Mouse (Mus musculus): ENCODE results near the gene Cyth3. TPM values are rescaled to one million over a fixed set of nuclear protein-coding genes. Genes with fewer than 3 reads are reported as not detected.
A peak's percentile ranks its signal among the peaks of the same experiment; 100 is the strongest.

Gene Cyth3
- polyA plus RNA-seq, 1 experiment from 2014 or later, result 31.5 TPM

GRCm38 (mm10) chr5:143749630-143750208, 127.5 kb downstream of the Cyth3 start:
- WGBS, result 64% methylated on average over 2 of the region's 2 CpGs
- no peak overlapping the region for H3K4me2 ChIP-seq (replicated peaks)
- peaks cover 6% of the 10 kb centered on the region; the same call in 1 of the 2 replicates for H3K27me3 ChIP-seq
- H3K9me3 ChIP-seq, result no peaks in the 10 kb centered on the region
- H3K4me3 ChIP-seq (replicated peaks), result no peak overlapping the region
- H3K9ac ChIP-seq (replicated peaks), result no peak overlapping the region
- no peak for ATAC-seq
- H3K36me3 ChIP-seq, result no peaks in the 10 kb centered on the region
- no peaks in the 10 kb centered on the region for H3K4me1 ChIP-seq (replicated peaks)
- no peak overlapping the region for H3K27ac ChIP-seq

GRCm38 (mm10) chr5:143755529-143756141, 133.4 kb downstream of the Cyth3 start:
- H3K4me3 ChIP-seq (replicated peaks), result no peak overlapping the region
- no peaks in the 10 kb centered on the region for H3K9me3 ChIP-seq
- no peaks in the 10 kb centered on the region for H3K36me3 ChIP-seq
- WGBS, result 94% methylated on average over 9 of the region's 9 CpGs
- no peak overlapping the region for H3K4me2 ChIP-seq (replicated peaks)
- no peak overlapping the region for H3K27ac ChIP-seq
- H3K9ac ChIP-seq (replicated peaks), result no peak overlapping the region
- H3K4me1 ChIP-seq (replicated peaks), result peaks cover 13% of the 10 kb centered on the region
- peaks cover 18% of the 10 kb centered on the region for H3K27me3 ChIP-seq
- no peak for ATAC-seq

GRCm38 (mm10) chr5:143757755-143758443, 135.7 kb downstream of the Cyth3 start:
- ATAC-seq, result peak; percentile 97
- peak overlapping the region; percentile 46 for H3K4me3 ChIP-seq (replicated peaks)
- no peaks in the 10 kb centered on the region for H3K9me3 ChIP-seq
- peaks cover 15% of the 10 kb centered on the region for H3K27me3 ChIP-seq
- H3K9ac ChIP-seq (replicated peaks), result peak overlapping the region; percentile 63
- peak overlapping the region; percentile 45 for H3K27ac ChIP-seq
- H3K36me3 ChIP-seq, result no peaks in the 10 kb centered on the region
- peak overlapping the region; percentile 57 for H3K4me2 ChIP-seq (replicated peaks)
- peaks cover 13% of the 10 kb centered on the region for H3K4me1 ChIP-seq (replicated peaks)
- WGBS, result 14% methylated on average over 28 of the region's 28 CpGs

GRCm38 (mm10) chr5:143759554-143759953, 137.3 kb downstream of the Cyth3 start:
- peaks cover 12% of the 10 kb centered on the region for H3K27me3 ChIP-seq
- 0 out of 2 replicates have a peak overlapping the region, but pooled peaks have one; percentile 63 for H3K9ac ChIP-seq (replicated peaks)
- H3K4me2 ChIP-seq (replicated peaks), result peak overlapping the region; percentile 57
- no peaks in the 10 kb centered on the region for H3K9me3 ChIP-seq
- peaks cover 13% of the 10 kb centered on the region for H3K4me1 ChIP-seq (replicated peaks)
- H3K27ac ChIP-seq, result no peak overlapping the region
- 93% methylated on average over 8 of the region's 8 CpGs for WGBS
- H3K36me3 ChIP-seq, result peaks cover 13% of the 10 kb centered on the region
- no peak for ATAC-seq
- no peak overlapping the region for H3K4me3 ChIP-seq (replicated peaks)

Other genes with a start within 250 kb of the Cyth3 start
- gene Kdelr2, start 218.6 kb upstream of the Cyth3 start, polyA plus RNA-seq (2015; fragmentation: Nextera tagmentation; extraction: Ambion mirVana), result 138 and 141 TPM in 2 replicates
- gene Daglb, start 157.9 kb upstream of the Cyth3 start, polyA plus RNA-seq (2015; fragmentation: Nextera tagmentation; extraction: Ambion mirVana), result 16.9 and 17.5 TPM in 2 replicates
- gene Rac1, start 94.4 kb upstream of the Cyth3 start, polyA plus RNA-seq (2015; fragmentation: Nextera tagmentation; extraction: Ambion mirVana), result 334 and 373 TPM in 2 replicates
- gene Usp42, start 109.8 kb downstream of the Cyth3 start, polyA plus RNA-seq (2015; fragmentation: Nextera tagmentation; extraction: Ambion mirVana), result 31.5 and 32.6 TPM in 2 replicates
- 44.9 and 46.3 TPM in 2 replicates for gene Eif2ak1, start 195.3 kb downstream of the Cyth3 start, polyA plus RNA-seq (2015; fragmentation: Nextera tagmentation; extraction: Ambion mirVana)

All from midbrain, embryonic 13.5 days (tissue).